Mouse (Mus musculus) E14TG2a.4 (cell line): ENCODE results near the gene Gm3336.

ENCODE experiments used
- CTCF ChIP-seq: conservative IDR thresholded peaks from 2 replicates; pipeline ENCODE4 v1.5.1; 2014; ENCODE audit warnings: low read length
- POU5F1 ChIP-seq: IDR thresholded peaks from 2 replicates; pipeline ENCODE4 v1.6.1; 2014; ENCODE audit warnings: low read length, borderline replicate concordance

DNA sequence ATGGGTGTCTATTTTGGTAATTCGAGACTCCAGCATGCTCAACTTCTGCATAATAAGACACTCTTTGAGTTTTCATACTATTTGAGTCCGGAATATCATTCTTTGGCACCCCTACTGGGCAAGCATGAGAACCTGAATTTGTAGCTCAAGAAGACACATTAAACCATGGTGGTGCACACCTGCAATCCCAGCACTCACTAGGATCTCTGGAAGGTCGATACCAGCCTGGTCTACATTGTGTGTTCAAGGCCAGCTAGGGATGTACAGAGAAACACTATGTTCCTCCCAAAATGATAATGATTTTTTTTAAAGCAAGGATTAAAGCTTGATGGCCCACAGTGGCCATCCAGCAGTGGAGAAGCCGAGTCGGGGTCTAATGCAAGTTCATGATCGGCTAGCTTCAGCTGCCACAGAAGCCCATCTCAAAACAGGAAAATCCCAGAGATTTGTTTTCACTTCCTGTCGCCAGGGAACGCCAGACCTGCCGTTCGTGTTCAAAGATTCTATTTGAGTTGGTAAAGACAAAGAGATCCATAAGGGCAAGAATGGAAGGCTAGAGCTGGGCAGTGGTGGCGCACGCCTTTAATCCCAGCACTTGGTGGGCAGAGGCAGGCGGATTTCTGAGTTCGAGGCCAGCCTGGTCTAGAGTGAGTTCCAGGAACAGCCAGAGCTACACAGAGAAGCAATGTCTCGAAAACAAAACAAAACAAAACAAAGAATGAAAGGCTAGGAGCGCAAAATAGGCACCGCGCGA, 45.8 kb upstream of the Gm3336 start:
- TF ChIP-seq CTCF (no peak), POU5F1 (no peak)
